Mouse (Mus musculus) midbrain, postnatal 0 days (tissue): ENCODE data around the gene Tnfrsf1a. TPM values are rescaled to one million over a fixed set of nuclear protein-coding genes. Genes with fewer than 3 reads are reported as not detected.

Experiments used
- ATAC-seq: fragments of 200-750 bp; cut with Nextera tagmentation; 2 replicates; pipeline ENCODE4 v1.8.0; 2017; ENCODE audit warnings: moderate number of reproducible peaks, mild to moderate bottlenecking, moderate TSS enrichment, moderate library complexity; ENCODE audit not compliant: low FRiP score
- DNase-seq: peaks from one replicate; pipeline ENCODE4 v3.0.0-alpha.2; 2015; ENCODE audit warnings: low spot score
- H3K27ac ChIP-seq: fragments of 300-500 bp; sonication (generic); 2 replicates; pipeline ENCODE4 v1.5.1; 2014; ENCODE audit warnings: low read depth, mild to moderate bottlenecking, low read length, mixed read lengths
- H3K27me3 ChIP-seq: fragments of 300-500 bp; sonication (generic); 2 replicates; pipeline ENCODE4 v1.6.1; 2014; ENCODE audit warnings: low read length, control low read depth, mixed read lengths; ENCODE audit not compliant: insufficient read depth
- H3K36me3 ChIP-seq: fragments of 300-500 bp; sonication (generic); 2 replicates; pipeline ENCODE4 v1.6.1; 2014; ENCODE audit warnings: low read length, control low read depth, mixed read lengths; ENCODE audit not compliant: insufficient read depth
- H3K4me1 ChIP-seq: fragments of 300-500 bp; sonication (generic); 2 replicates; pipeline ENCODE4 v1.6.1; 2014; ENCODE audit warnings: mild to moderate bottlenecking, control low read depth, antibody characterized with exemption, low read length, mixed read lengths; ENCODE audit not compliant: insufficient read depth
- H3K4me2 ChIP-seq: fragments of 300-500 bp; sonication (generic); 2 replicates; pipeline ENCODE4 v1.6.1; 2014; ENCODE audit warnings: low read depth, mild to moderate bottlenecking, low read length, mixed read lengths; ENCODE audit not compliant: poor library complexity, severe bottlenecking
- H3K4me3 ChIP-seq: fragments of 300-500 bp; sonication (generic); 2 replicates; pipeline ENCODE4 v1.5.1; 2014; ENCODE audit warnings: low read depth, mild to moderate bottlenecking, low read length, moderate library complexity
- H3K9ac ChIP-seq: fragments of 300-500 bp; sonication (generic); replicated peaks from 2 replicates; pipeline ENCODE4 v1.6.1; 2014; ENCODE audit warnings: mild to moderate bottlenecking, low read length, moderate library complexity, mixed read lengths; ENCODE audit not compliant: poor library complexity, severe bottlenecking
- H3K9me3 ChIP-seq: fragments of 300-500 bp; sonication (generic); 2 replicates; pipeline ENCODE4 v1.6.1; 2016; ENCODE audit warnings: low read length, control low read depth
- CTCF ChIP-seq: IDR thresholded peaks from 2 replicates; pipeline ENCODE4 v1.5.1; 2016; ENCODE audit warnings: antibody characterized with exemption, mild to moderate bottlenecking
- WGBS: fragments of 180-500 bp; shearing (Covaris S2); extraction: QIAGEN DNeasy Blood & Tissue Kit; methylation state at CpG from one replicate; pipeline ENCODE4 v1.1.7; 2014; 5-methylcytosine and 5-hydroxymethylcytosine counted together
- polyA plus RNA-seq: library from polyadenylated mRNA; unstranded; fragments of >200 nt; fragmentation: Nextera tagmentation; extraction: Ambion mirVana; gene quantifications from 2 replicates; pipeline ENCODE4 v1.2.1, GENCODE M21; 2015
- total RNA-seq: library from RNA; depleted of rRNA; stranded (reverse); fragments of >200 nt; gene quantifications from 2 replicates; pipeline ENCODE4 v1.2.3, GENCODE M21; 2014

Tnfrsf1a gene
- total and polyA plus RNA-seq, 2 experiments from 2014 or later = 10.4 to 15.9 TPM

GRCm38 (mm10) chr6:125314231-125314563, 35.0 kb upstream of the Tnfrsf1a start:
- Histone ChIP-seq H3K9ac (peak overlapping the region; percentile 33; the same call in 1 of the 2 replicates), H3K4me3 (peak overlapping the region; percentile 31; the same call in 1 of the 2 replicates), H3K36me3 (no peaks in the 10 kb centered on the region), H3K4me1 (peaks cover 8% of the 10 kb centered on the region; the same call in 1 of the 2 replicates), H3K9me3 (no peaks in the 10 kb centered on the region), H3K4me2 (peak overlapping the region; percentile 46), H3K27ac (no peak overlapping the region), H3K27me3 (no peaks in the 10 kb centered on the region)
- ATAC-seq (peak; percentile 9; the same call in 1 of the 2 replicates), DNase-seq (no peak)
- WGBS = 56% methylated on average over 7 of the region's 7 CpGs
- no peak for TF ChIP-seq CTCF

GRCm38 (mm10) chr6:125314746-125315145, 34.4 kb upstream of the Tnfrsf1a start:
- H3K9ac ChIP-seq = no peak overlapping the region
- H3K27me3 ChIP-seq = no peaks in the 10 kb centered on the region
- no peak for DNase-seq
- 86% methylated on average over 5 of the region's 6 CpGs for WGBS
- H3K4me3 ChIP-seq = no peak overlapping the region
- H3K9me3 ChIP-seq = no peaks in the 10 kb centered on the region
- ATAC-seq = no peak
- no peaks in the 10 kb centered on the region for H3K36me3 ChIP-seq
- TF ChIP-seq CTCF = no peak
- H3K4me1 ChIP-seq = peaks cover 8% of the 10 kb centered on the region; the same call in 1 of the 2 replicates
- no peak overlapping the region for H3K4me2 ChIP-seq
- H3K27ac ChIP-seq = no peak overlapping the region

- H3K36me3 ChIP-seq = no peaks in the 10 kb centered on the region
- TF ChIP-seq CTCF = no peak
- H3K27me3 ChIP-seq = peaks cover 13% of the 10 kb centered on the region
- H3K4me1 ChIP-seq = peaks cover 14% of the 10 kb centered on the region; the same call in 1 of the 2 replicates
- DNase-seq (no peak), ATAC-seq (no peak)
- H3K27ac ChIP-seq = no peak overlapping the region
- H3K9me3 ChIP-seq = no peaks in the 10 kb centered on the region
- H3K4me2 ChIP-seq = no peak overlapping the region
- H3K9ac ChIP-seq = no peak overlapping the region
- 59% methylated on average over 7 of the region's 7 CpGs for WGBS
- no peak overlapping the region for H3K4me3 ChIP-seq
These were observed 32.1 kb upstream of the Tnfrsf1a start for GRCm38 (mm10) chr6:125317077-125317476.

DNA sequence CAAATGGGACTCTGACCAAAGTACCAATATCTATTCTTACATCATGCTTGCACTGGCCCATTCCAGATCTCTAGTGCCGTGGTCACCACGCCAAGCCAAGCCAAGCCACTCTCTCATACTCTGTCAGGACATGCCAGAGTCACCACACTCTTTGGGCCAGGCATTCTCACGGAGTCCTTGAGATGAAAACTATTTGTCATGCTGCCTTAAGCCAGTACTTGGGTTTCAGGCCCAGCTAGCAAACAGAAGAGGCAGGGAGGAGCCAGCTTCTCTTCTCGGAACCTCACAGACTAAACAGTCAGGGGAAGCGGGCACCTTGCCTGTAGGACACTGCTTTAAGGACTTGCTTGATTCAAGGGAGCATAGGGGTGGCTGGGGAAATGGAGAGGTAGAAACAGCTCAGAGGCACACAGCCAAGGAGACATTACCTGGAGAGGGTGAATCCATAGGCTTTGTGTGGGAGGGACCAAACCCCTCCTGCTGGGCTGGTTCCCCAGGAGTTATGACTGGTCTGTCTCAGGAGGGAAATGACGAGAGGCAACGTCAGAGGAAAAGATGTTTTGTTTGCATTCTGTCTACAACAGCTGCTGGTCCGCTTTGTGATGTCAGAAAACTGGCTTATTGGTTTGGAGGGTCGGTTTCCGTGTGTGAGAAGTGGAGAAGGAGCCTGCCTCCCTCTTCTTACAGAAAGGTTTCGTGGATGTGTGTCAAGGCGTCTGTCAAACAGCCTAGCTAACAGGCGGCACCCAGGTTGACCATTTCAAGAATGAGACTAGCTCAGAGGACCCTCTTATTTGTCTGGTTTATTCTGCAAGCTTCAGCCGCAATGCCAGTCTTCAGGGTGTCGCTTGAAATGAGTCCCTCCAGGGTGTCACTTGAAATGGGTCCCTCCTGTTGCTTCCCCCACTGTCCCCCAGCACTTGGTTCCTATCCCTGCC, 29.9 kb upstream of the Tnfrsf1a start:
- no peaks in the 10 kb centered on the region for H3K9me3 ChIP-seq
- H3K27me3 ChIP-seq = peaks cover 14% of the 10 kb centered on the region
- no peak for TF ChIP-seq CTCF
- H3K36me3 ChIP-seq = no peaks in the 10 kb centered on the region
- DNase-seq = no peak
- H3K9ac ChIP-seq = no peak overlapping the region
- no peak overlapping the region for H3K4me3 ChIP-seq
- no peak overlapping the region for H3K27ac ChIP-seq
- ATAC-seq = no peak
- WGBS = 75% methylated on average over 15 of the region's 15 CpGs
- peaks cover 7% of the 10 kb centered on the region; the same call in 1 of the 2 replicates for H3K4me1 ChIP-seq
- H3K4me2 ChIP-seq = no peak overlapping the region

GRCm38 (mm10) chr6:125319919-125320296, 29.3 kb upstream of the Tnfrsf1a start:
- Histone ChIP-seq H3K27me3 (peaks cover 14% of the 10 kb centered on the region), H3K4me1 (peaks cover 6% of the 10 kb centered on the region; the same call in 1 of the 2 replicates), H3K9me3 (no peaks in the 10 kb centered on the region), H3K27ac (no peak overlapping the region), H3K36me3 (no peaks in the 10 kb centered on the region), H3K4me2 (no peak overlapping the region), H3K4me3 (no peak overlapping the region), H3K9ac (no peak overlapping the region)
- no peak for TF ChIP-seq CTCF
- ATAC-seq (no peak), DNase-seq (no peak)

DNA sequence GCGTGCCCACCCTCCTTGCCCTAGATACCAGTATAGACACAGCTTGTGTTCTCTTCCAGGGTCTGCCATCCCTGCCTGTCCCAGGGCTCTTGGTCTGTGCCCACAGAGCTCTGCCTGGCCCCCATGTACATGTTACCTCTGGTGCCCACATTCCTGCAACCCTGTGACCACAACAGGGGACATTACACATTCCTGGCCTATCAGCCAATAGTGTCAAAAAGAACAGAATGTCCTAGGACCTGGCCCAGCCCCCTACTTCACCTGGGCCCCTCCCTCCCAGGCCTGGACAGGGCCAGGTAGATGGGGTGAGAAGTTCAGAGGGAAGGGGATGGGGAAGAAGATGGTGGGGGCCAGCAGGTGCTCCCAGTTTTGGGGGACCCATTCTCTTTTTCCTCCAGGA, 28.8 kb upstream of the Tnfrsf1a start, which contains the start of gene Scnn1a:
Gene Scnn1a (plus strand): TSS at position 337 of the 400 bp plus-strand sequence.
- H3K9ac ChIP-seq = no peak within 1 kb of the TSS
- ATAC-seq (no peak), DNase-seq (no peak)
- peaks cover 14% of the 10 kb centered on the region for H3K27me3 ChIP-seq
- H3K4me1 ChIP-seq = peaks cover 6% of the 10 kb centered on the region; the same call in 1 of the 2 replicates
- no peak for TF ChIP-seq CTCF
- 95% methylated on average over 1 of the region's 1 CpGs for WGBS
- H3K9me3 ChIP-seq = no peaks in the 10 kb centered on the region
- no peak within 1 kb of the TSS for H3K4me3 ChIP-seq
- H3K27ac ChIP-seq = no peak within 1 kb of the TSS
- no peaks in the 10 kb centered on the region for H3K36me3 ChIP-seq
- 0 out of 2 replicates have a peak within 1 kb of the TSS, but pooled peaks have one; percentile 3 for H3K4me2 ChIP-seq
